Mouse (Mus musculus) frontal cortex, postnatal 14 days (tissue): ENCODE data around the gene Crispld2.
A peak's percentile ranks its signal among the peaks of the same experiment; 100 is the strongest.

Experiments
- DNase-seq, 2 experiments: peaks; one replicate each; pipeline ENCODE4 v3.0.0; 2022; ENCODE audit warnings: low spot score in 2 of 2

The Crispld2 gene

DNA sequence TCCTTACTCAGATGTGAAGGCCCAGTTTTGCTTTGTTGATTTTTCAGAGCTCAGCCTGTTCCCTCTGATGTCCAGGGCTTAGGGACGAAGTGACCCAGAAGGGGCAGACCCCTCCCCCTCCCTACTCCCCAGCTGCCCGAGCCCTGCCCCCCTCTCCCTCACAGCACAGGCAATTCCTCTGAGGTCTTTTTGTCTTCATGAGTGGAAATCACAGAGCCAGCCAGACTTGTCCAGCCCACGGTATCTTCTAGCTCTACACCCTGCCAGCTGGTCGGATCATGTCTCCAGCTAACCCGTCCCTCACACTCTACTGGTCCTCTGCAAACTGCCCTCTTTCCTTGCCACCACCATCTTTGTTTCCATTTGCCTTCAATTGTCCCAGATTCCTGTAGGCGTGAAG, 42.2 kb downstream of the Crispld2 start:
- no peak for DNase-seq

- DNase-seq: no peak
Observed at GRCm38 (mm10) chr8:120036111-120036510, 43.9 kb downstream of the Crispld2 start.

GRCm38 (mm10) chr8:120036578-120036977, 44.3 kb downstream of the Crispld2 start:
- DNase-seq: no peak

- no peak for DNase-seq
Observed at GRCm38 (mm10) chr8:120037199-120037598, 45.0 kb downstream of the Crispld2 start.

DNA sequence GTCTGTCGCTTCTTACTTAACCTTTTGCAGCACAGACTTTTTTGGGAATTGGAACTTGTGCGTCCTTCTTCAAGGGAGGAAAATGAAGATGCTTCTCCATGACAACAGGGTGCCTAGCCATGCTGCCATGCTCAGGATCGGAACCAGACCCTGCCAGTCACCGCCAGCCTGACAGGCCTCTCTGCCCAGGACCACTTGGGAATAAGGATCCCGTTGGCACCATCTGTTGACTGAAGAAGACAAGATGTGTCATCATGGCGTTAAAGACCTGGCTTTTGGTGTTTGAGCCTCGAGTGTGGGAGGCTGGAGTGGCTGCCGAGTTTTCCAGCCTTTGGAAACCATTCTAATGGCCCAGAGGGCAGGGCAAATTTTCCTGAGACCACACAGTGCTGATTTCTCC, 45.4 kb downstream of the Crispld2 start:
- no peak for DNase-seq

- DNase-seq: no peak
Observed at GRCm38 (mm10) chr8:120038741-120039140, 46.5 kb downstream of the Crispld2 start.

- DNase-seq: no peak
Observed at GRCm38 (mm10) chr8:120039313-120039919, 47.2 kb downstream of the Crispld2 start.

DNA sequence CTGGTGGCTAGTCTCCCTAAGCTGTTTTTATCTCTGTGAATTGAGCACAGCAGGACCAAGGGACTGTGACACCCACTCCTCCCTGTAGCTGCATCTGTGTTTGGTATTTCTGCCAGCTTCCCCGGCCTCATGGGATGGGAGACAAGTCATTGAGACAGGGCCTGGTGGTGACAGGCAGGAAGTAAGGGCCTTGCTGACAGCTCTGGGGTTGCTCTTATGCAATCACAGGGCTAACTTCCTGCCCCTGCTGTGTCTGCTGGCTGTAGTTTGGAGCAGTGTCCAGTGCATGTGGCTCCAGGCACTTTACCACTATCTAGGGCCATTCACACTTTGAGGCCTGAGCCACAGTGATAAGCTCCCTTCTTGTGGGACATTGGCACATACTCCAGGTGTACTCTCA, 48.6 kb downstream of the Crispld2 start:
- no peak for DNase-seq

DNA sequence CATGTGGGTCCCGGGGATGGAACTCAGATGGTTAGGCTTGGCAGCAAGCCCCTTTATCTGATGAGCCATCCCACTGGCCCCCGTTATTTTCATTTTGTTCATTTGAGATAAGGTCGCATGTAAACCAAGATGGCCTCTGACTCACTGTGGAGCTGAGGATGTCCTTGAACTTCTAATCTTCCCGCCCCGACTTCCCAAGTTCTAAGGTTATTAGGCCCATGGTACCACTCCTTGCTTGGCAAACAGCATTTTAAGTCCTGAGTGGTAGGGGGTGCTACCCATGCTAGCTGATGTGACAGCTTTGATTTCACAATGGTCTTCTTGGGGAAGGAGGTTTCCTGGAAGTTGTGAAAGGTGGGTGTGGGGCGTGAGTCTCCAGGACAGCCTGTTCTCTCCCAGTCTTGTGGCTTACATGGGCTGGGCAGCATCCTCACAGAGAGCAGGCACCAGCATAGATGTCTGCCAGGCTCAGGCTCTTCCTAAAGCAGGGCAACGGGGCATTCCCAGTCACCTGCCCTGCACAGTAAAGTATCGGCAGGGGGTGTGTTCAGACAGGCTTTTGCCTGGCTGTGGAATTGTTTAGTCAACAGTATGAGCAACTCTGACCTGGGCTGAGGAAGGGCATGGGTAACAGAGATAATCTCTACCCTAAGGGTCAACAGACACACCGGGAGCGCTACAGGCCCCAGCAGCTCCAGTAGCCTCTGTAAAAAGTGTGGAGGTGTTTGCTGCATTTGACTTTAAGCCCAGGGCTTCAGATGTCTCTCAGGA, 50.5 kb downstream of the Crispld2 start:
- no peak for DNase-seq

GRCm38 (mm10) chr8:120044907-120045306, 52.7 kb downstream of the Crispld2 start:
- DNase-seq: no peak

GRCm38 (mm10) chr8:120045471-120045870, 53.2 kb downstream of the Crispld2 start:
- no peak for DNase-seq

DNA sequence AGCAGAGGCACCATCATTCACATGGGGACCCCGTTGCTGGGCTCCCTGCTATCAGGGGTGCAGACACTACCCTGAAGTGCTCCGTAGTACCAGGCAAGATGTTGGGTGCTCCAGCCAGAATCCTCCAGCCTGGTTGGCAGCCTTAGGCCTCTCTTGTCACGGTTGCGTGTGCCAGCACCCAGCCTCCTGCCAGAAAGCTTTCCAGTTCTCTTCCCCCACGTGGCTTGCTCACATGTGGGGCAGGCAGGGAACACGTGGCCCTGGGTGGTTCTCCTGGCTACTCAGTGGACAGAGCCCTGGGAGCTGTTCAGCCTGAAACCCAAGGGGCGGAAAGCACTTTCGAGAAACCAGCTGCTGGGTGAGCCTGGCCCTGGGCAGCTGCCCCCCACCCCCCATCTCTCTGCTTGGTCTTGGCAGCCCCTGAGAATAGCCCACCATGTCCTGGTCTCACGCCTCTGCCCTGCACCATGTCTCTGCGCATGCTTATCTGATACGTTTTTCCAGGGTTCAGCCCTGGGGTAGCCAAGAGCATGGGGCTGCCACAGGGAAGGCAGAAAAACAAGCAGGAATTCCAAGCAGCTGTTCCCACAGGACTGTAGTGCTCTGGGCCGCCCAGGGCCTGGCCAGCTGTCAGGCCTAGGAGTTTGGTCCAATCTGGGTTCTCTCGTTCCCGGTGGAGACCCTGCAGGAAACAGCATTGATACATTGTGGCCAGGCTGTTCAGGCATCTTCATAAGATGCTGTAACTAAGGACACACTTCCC, 54.2 kb downstream of the Crispld2 start:
- peak; percentile 69 to 80 for DNase-seq

GRCm38 (mm10) chr8:120049949-120050348, 57.7 kb downstream of the Crispld2 start:
- DNase-seq: no peak

DNA sequence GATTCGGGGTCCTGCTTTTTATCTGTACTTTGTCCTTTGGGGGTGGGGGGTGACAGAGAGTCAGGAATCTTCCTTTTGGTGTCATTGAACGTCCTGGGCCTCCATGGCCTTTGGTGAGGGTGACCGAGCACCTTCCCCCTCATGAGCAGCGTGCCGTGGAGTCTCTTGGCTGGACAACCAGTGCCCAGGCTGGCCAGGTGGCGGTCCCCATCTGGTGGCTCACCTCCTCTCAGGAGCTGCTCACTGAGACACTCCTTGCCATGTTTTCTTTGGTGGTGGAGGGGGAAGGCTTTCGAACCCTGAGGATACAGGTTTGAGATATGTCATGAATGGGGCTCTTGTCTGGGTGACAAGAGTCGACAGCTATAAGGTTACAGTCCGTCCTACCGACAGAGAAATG, 58.1 kb downstream of the Crispld2 start:
- DNase-seq: no peak

- DNase-seq: no peak
Observed at GRCm38 (mm10) chr8:120051006-120051405, 58.8 kb downstream of the Crispld2 start.

- DNase-seq: no peak
Observed at GRCm38 (mm10) chr8:120051908-120052307, 59.7 kb downstream of the Crispld2 start.

DNA sequence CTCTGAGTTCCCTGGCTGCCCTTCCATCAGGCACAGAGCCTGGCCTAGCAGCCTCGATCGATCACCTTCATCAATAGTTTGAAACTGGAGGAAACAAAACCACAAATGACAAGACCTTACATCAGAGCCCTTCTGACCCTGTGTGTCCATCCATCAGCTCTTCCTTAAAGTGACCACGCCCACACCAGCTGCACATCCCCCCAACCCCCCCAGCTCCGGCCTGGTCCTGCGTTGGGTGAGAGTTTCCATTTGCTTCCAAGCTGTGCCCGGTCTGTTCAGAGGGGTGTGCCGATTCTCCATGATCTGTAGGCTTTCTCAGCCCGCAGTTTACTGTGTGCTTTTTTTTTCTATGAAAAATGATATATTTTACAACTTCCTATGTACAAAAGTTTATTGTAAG, 60.1 kb downstream of the Crispld2 start:
- DNase-seq: no peak

GRCm38 (mm10) chr8:120054833-120055232, 62.6 kb downstream of the Crispld2 start:
- no peak for DNase-seq

DNA sequence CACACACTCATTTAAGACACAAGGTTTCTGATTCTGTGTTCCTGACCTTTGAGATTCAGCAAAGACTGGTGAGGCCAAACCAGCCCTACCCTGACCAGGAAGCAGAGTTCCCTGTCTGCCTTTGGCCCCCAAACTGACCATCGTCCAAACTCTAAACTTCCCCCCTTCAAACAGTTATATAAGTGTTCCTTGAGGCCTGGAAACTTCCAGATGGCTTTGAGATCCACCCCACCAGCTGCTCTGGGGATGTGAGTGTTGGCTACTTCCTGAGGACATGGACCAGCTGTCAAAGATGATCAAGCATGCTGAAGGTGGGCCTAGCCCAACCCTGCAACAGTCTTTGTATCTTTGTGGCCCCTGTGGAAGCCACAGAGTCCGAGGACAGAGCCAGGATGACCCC, 64.8 kb downstream of the Crispld2 start:
- no peak for DNase-seq

DNA sequence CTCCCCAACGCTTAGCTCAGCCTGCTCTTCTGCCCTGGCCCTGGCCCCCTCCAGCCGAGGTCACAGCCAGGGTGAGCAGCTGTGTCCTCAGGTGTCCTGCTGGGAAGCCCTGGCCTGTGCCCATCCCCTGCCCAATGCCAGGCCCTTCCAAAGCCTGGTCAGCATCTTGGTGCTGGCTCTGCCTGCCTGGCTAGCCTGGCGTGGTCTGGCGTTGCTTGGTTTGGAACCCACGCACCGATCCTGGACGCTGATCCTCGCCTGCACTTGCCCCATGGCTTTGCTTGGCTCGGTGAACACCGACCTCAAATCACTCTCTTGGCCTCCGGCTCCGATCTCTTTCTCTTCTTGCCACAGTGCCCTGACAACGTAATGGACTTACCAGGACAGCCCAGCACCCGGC, 70.5 kb downstream of the Crispld2 start:
- no peak for DNase-seq

- no peak for DNase-seq
Observed at GRCm38 (mm10) chr8:120063326-120063725, 71.1 kb downstream of the Crispld2 start.

- no peak for DNase-seq
Observed at GRCm38 (mm10) chr8:120065611-120066010, 73.4 kb downstream of the Crispld2 start.

- no peak for DNase-seq
Observed at GRCm38 (mm10) chr8:120066226-120066625, 74.0 kb downstream of the Crispld2 start.
